Mouse (Mus musculus): ENCODE data around the gene Mfsd12.

GRCm38 (mm10) chr10:81399798-81400308 is 42.6 kb downstream of the Mfsd12 start:
- no peak for TF ChIP-seq TCF12 (IDR thresholded peaks at IDR 0.05; ENCODE audit: insufficient read depth, poor library complexity, severe bottlenecking)
- no peak for TF ChIP-seq USF1 (IDR thresholded peaks at IDR 0.05; ENCODE audit: low read depth)
